Mouse (Mus musculus) gastrocnemius, postnatal 4 days (tissue): ENCODE measurements around the gene Tnrc6b. TPM values are rescaled to one million over a fixed set of nuclear protein-coding genes. Genes with fewer than 3 reads are reported as not detected.
"Not testable (repeated sequence)": the region's sequence is repeated elsewhere in the genome, so short reads cannot be mapped to it uniquely, and the experiment has no call there.

Source experiments
- DNase-seq, 2 experiments: peaks; one replicate each; pipeline ENCODE4 v3.0.0; 2021 to 2022; ENCODE audit warnings: low spot score in 2 of 2, mixed read lengths in 2 of 2
- total RNA-seq, 2 experiments: library from RNA; stranded (reverse); gene quantifications; 2 replicates each; pipeline ENCODE4 v1.2.3; 2021

The Tnrc6b gene
- total RNA-seq, 2 experiments from 2014 or later, result 80.8 to 81.1 TPM

GRCm38 (mm10) chr15:80910183-80910582 lies 199.1 kb downstream of the Tnrc6b start:
- no peak for DNase-seq

- no peak for DNase-seq
These were observed 199.8 kb downstream of the Tnrc6b start for GRCm38 (mm10) chr15:80910790-80911531.

- DNase-seq, result no peak
These were observed 201.1 kb downstream of the Tnrc6b start for GRCm38 (mm10) chr15:80912175-80912574.

GRCm38 (mm10) chr15:80913803-80914202 lies 202.7 kb downstream of the Tnrc6b start:
- no peak for DNase-seq

GRCm38 (mm10) chr15:80915850-80916249 lies 204.7 kb downstream of the Tnrc6b start:
- no peak for DNase-seq

- no peak for DNase-seq
These were observed 205.5 kb downstream of the Tnrc6b start for GRCm38 (mm10) chr15:80916621-80917020.

- DNase-seq, result no peak
These were observed 209.2 kb downstream of the Tnrc6b start for GRCm38 (mm10) chr15:80920346-80920745.

- no peak for DNase-seq
These were observed 210.7 kb downstream of the Tnrc6b start for GRCm38 (mm10) chr15:80921781-80922180.

GRCm38 (mm10) chr15:80924211-80924610 lies 213.1 kb downstream of the Tnrc6b start:
- no peak for DNase-seq

- DNase-seq, result no peak
These were observed 217.8 kb downstream of the Tnrc6b start for GRCm38 (mm10) chr15:80928811-80929355.

GRCm38 (mm10) chr15:80930048-80930571 lies 219.0 kb downstream of the Tnrc6b start:
- DNase-seq, result no peak

GRCm38 (mm10) chr15:80930676-80931320 lies 219.7 kb downstream of the Tnrc6b start:
- DNase-seq, result not testable (repeated sequence)

- DNase-seq, result no peak
These were observed 220.3 kb downstream of the Tnrc6b start for GRCm38 (mm10) chr15:80931345-80931960.

GRCm38 (mm10) chr15:80934841-80935240 lies 223.7 kb downstream of the Tnrc6b start:
- no peak for DNase-seq

GRCm38 (mm10) chr15:80936686-80937085 lies 225.6 kb downstream of the Tnrc6b start:
- DNase-seq, result peak in 1 of 2 experiments; percentile 35

GRCm38 (mm10) chr15:80938615-80939014 lies 227.5 kb downstream of the Tnrc6b start:
- no peak for DNase-seq

- DNase-seq, result no peak
These were observed 228.3 kb downstream of the Tnrc6b start for GRCm38 (mm10) chr15:80939401-80939800.

- no peak for DNase-seq
These were observed 230.4 kb downstream of the Tnrc6b start for GRCm38 (mm10) chr15:80941468-80942040.

- no peak for DNase-seq
These were observed 234.7 kb downstream of the Tnrc6b start for GRCm38 (mm10) chr15:80945851-80946250.

- peak; percentile 81 to 89 for DNase-seq
These were observed 237.3 kb downstream of the Tnrc6b start, which contains the start of gene Adsl for GRCm38 (mm10) chr15:80948145-80949135. Gene Adsl (plus strand): TSS chr15:80948490.
